Mouse (Mus musculus): ENCODE results near the gene Arel1. TPM values are rescaled to one million over a fixed set of nuclear protein-coding genes. Genes with fewer than 3 reads are reported as not detected.

The Arel1 gene
- total RNA-seq (2015; ENCODE audit: low replicate concordance) (61.2 and 62.3 TPM in 2 replicates), total RNA-seq (2017; ENCODE audit: low replicate concordance) (58.8 and 73.4 TPM in 2 replicates)

DNA sequence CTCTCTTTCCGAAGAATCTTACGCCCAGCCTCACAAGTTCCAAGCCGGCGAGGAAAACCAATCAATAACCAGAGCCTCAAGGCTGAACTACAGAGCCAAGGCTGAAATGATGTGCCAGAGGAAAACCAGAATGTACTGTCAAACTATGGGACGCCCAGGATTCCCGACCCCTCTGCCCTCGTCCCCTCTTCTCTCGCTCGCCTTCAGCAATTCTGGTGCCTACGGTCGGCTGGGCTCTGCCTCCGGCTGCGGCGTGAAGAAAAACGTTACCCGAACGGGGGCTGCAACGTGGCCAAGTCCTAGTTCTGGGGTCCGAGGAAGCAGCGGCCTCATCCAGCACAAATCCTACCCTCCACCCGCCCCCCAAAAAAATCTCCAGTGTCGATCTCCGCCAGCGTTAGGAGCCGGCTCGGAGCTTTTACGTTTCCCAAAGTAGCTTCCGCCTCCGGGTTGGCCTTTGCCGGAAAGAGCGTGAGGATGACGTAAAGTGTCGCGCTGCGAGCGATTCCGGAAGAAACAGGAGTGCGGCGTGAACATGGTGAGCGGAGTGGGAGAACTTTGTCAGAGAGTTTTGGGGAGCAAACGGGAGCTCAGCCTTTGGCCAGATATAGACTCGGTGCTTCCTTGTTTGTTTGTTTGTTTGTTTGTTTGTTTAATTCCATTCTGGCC is at the start of gene Arel1, which contains the start of gene Fcf1:
Gene Arel1, minus strand, starts transcription at position 473 of the 669 bp plus-strand sequence.
Gene Fcf1, plus strand, starts transcription at position 470 of the 669 bp plus-strand sequence.
- ATAC-seq (replicated peaks; ENCODE audit: low FRiP score, poor library complexity, severe bottlenecking), result peak; percentile 86

DNA sequence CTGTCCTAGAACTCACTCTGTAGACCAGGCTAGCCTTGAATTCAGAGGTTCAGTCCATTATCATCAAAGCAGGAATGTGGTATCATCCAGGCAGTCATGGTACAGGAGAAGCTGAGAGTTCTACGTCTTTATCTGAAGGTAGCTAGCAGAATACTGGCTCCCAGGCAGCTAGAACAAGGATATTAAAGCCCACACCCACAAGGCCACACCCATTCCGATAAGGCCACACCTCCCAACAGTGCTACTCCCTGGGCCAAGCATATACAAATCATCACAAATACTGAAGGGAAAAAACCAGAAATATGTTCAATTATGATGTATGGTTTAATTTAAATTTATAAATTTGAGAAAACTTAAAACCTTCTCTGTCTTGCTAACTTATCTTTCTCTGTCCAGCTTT is 41.5 kb upstream of the Arel1 start:
- peak; percentile 59; the same call in 1 of the 2 replicates for ATAC-seq (replicated peaks; ENCODE audit: low FRiP score, poor library complexity, severe bottlenecking)

GRCm38 (mm10) chr12:85010541-85010940 is 39.8 kb upstream of the Arel1 start:
- ATAC-seq (replicated peaks; ENCODE audit: low FRiP score, poor library complexity, severe bottlenecking), result no peak

GRCm38 (mm10) chr12:85009776-85010175 is 39.1 kb upstream of the Arel1 start:
- ATAC-seq (replicated peaks; ENCODE audit: low FRiP score, poor library complexity, severe bottlenecking), result no peak

DNA sequence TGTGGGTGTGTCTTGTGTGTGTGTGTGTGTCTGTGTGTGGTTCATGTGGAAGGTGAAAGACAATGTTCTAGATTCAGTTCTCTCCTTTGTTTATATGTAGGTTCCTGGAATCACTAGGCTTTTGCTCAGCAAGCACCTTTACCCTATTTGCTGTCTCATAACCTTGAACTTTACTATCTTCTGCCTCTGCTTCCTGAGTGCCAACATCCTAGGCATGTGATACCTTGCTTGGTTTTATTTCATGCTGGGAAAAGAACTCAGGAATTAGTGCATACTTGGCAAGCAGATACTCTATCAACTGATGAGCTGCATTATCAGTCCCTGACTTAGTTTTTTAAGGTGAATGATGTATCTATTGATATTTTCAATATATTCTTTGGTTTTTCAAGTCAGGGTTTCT is 36.3 kb upstream of the Arel1 start:
- ATAC-seq (replicated peaks; ENCODE audit: low FRiP score, poor library complexity, severe bottlenecking), result no peak

GRCm38 (mm10) chr12:85006206-85006605 is 35.5 kb upstream of the Arel1 start:
- ATAC-seq (replicated peaks; ENCODE audit: low FRiP score, poor library complexity, severe bottlenecking), result no peak

DNA sequence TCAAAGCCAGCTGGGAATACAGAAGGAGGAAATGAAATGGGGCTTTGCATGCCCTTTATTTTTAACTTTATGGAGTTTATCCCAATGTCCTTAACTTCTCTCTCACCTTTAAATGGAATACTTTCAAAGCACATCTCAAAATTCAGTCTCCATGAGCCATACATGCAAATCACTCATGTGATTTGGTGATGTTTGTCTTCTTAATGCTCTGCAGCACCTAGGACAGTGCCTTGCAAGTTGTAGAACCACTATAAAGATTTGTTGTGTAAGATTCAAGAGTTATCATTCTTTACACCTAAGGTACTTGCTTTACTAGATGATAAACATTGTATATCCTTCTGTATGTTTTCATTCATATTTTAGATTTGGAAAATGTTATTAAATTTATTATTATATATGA is 28.4 kb upstream of the Arel1 start:
- no peak for ATAC-seq (replicated peaks; ENCODE audit: low FRiP score, poor library complexity, severe bottlenecking)

GRCm38 (mm10) chr12:84996501-84997398 is 26.1 kb upstream of the Arel1 start:
- peak; percentile 71 for ATAC-seq (replicated peaks; ENCODE audit: low FRiP score, poor library complexity, severe bottlenecking)

GRCm38 (mm10) chr12:84996083-84996496 is 25.4 kb upstream of the Arel1 start, which contains the start of gene Ylpm1:
Gene Ylpm1, plus strand, starts transcription at chr12:84996321.
- ATAC-seq (replicated peaks; ENCODE audit: low FRiP score, poor library complexity, severe bottlenecking), result peak; percentile 96

DNA sequence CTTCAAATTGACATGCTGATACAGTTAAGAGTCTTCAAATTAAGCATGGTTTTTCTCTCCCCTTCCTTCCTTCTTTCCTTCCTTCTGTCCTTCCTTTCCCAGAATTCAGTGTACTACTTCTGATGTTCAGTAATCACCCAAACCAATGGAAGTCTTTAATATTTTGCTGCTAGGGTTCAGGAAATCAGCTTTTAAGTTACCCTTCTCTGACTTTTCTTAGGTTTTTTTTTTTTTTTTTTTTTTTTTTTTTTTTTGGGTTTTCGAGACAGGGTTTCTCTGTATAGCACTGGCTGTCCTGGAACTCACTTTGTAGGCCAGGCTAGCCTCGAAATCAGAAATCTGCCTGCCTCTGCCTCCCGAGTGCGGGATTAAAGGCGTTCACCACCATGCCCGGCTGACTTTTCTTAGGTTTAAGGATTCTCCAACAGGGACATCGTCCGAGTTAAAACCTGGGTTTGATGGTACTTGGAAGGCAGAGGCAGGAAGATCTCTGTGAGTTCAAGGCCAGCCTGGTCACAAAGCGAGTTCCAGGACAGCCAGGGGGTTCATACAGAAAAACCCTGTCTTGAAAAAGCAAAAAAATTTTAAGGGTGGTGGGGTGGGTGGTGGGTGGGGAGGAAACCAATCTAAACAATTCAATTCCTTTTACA is 24.5 kb upstream of the Arel1 start:
- ATAC-seq (replicated peaks; ENCODE audit: low FRiP score, poor library complexity, severe bottlenecking), result no peak

- ATAC-seq (replicated peaks; ENCODE audit: low FRiP score, poor library complexity, severe bottlenecking), result no peak
Measured at GRCm38 (mm10) chr12:84989456-84989855, 18.8 kb upstream of the Arel1 start.

DNA sequence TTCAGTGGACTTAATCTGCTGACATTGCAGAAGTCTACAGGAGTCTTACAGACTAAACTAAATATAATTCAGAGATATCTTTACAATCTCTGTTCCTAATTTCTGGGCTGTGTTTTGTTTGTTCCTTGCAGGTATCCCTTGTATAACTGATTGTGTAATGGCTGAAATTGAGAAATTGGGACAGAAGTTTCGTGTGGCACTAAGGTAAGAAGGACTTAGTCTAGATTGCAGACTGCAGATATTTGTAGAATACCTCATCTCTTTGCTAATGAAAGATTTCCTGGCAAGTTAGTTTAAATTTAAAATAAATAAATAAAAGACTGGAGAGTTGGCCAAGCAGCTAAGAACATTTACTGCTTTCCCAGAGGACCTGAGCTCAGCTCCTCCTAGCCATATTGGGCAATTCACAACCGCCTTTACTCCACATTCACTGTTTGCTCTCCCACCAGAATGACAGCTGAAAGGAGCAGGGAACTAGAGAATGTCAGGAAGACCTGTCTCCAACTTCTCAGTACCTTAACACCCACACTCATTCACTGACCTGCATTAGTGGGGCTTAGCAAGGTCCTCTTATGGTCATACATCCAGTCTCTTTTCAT is 8.7 kb upstream of the Arel1 start:
- ATAC-seq (replicated peaks; ENCODE audit: low FRiP score, poor library complexity, severe bottlenecking), result no peak

DNA sequence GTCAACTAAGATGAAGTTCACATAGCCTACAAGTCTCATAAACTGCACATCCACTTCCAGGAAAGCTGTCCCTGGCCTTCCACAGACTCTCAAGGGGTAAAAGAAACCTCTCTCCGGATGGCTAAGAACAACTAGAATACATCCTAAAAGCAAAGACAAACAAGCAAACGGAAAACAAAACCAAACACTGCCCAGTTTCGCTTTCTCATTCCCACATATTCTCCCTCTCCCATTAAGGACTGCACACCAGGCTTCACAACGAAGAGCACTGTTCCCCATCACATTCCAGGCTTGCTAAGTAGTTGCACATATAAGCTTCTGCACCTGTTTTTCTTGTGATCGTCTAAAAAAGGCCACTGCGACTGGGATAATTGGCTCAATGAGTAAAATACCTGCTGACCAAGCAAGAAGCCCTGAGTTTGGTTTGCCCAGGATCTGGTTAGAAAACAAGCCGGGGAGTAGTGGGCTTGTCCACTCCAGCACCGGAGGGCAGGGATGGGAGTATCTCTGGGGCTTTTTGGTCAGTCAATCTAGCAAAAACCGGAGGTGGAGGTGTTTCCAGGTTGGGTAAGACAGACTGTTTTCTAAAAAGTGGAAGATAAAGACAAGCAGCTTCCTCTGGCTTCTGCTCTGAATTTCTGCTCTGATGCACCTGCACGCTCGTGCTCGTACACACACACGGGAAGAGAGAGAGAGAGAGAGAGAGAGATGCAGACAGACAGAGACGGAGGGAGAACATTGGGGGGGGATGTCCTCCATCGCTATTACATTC is 858 bp downstream of the Arel1 start:
- peak; percentile 31 for ATAC-seq (replicated peaks; ENCODE audit: low FRiP score, poor library complexity, severe bottlenecking)

DNA sequence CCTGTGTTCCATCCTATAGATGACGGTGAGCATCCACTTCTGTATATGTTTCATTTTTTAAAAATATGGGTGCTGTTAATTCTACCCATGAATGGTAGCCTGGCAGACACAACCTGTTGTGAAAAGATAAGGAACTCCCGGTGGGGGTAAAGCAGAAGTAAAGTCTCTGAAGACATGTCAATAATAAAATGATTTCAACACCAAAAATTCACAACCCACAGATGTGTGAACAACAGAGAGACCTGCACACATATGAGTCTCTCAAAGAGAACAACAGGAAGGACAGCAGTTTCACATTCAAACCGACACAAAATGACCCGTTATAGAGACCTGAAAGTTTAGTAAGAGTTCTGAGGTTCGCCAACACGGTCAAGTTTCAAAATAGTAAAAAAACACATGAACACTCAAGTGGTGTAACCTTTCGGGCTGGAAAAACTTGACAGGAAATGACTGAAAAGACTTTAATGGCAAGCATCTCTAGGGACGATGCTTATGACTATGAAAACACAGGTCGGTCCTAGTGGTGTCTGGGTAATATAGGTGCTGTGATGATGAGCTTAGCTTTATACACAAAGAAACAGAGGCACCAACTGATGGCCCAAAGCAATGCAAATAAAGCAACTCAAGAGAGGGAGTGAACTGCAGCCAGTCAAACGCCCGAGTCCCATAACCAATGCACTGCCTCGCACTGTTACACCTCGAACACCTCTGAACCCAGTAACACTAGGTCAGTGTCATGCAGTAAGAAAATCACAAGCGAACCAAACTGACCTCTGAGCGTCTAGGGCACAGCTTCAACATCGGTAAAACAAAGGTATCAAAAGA is 1.7 kb downstream of the Arel1 start:
- peak; percentile 66 for ATAC-seq (replicated peaks; ENCODE audit: low FRiP score, poor library complexity, severe bottlenecking)

- ATAC-seq (replicated peaks; ENCODE audit: low FRiP score, poor library complexity, severe bottlenecking), result peak; percentile 95
Measured at GRCm38 (mm10) chr12:84962606-84963005, 8.1 kb downstream of the Arel1 start.

- no peak for ATAC-seq (replicated peaks; ENCODE audit: low FRiP score, poor library complexity, severe bottlenecking)
Measured at GRCm38 (mm10) chr12:84958794-84959356, 11.8 kb downstream of the Arel1 start.

DNA sequence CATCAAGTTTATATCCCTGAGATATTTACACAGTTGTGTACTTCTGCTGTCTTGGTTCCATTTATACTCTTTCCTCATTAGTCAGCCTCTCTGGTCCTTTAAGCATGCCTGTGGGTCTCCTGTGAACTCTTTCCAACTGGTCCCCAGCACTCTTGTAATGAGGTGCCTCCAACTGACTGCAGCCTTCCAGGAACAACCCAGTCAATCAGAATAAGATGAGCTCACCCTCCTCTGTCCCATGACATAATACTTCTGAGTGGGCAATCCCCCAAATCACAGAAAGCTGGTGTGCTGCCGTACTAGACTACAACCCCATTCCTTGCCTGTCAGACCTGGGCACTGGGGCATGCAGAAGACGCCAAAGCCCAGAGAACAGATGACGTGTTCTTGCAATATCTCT is 14.4 kb downstream of the Arel1 start:
- no peak for ATAC-seq (replicated peaks; ENCODE audit: low FRiP score, poor library complexity, severe bottlenecking)

- no peak for ATAC-seq (replicated peaks; ENCODE audit: low FRiP score, poor library complexity, severe bottlenecking)
Measured at GRCm38 (mm10) chr12:84952351-84952750, 18.3 kb downstream of the Arel1 start.
